Mouse (Mus musculus): Measurements from ENCODE around the gene Alpk1. TPM values are rescaled to one million over a fixed set of nuclear protein-coding genes. Genes with fewer than 3 reads are reported as not detected.

Gene Alpk1
- total RNA-seq, 2 experiments from 2014 or later, result 10.0 to 11.0 TPM

DNA sequence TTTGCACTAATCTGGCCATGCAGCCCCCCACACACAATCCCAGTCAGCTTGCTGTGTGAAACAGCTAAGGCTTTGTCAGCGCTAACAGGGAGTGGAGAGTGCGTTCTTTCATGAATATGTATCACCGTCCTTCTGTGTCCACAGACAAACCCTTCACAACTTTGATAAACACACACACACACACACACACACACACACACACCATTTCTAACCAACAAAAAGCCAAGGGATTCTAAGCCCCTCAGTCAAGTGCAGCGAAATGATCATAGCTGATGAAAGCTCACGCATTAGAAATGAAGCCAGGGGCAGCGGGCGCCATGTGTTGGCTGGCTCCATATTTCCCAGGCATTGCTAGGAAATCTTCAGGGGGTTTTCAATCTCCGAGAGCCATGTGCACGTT lies 31.1 kb downstream of the Alpk1 start:
- H3K27ac ChIP-seq, result no peak overlapping the region
- TF ChIP-seq CTCF (conservative IDR thresholded peaks at IDR 0.05), result no peak
- H3K4me3 ChIP-seq, result peak overlapping the region; percentile 19; the same call in 1 of the 2 replicates
- DNase-seq (ENCODE audit: low spot score in 2 of 2), result no peak

DNA sequence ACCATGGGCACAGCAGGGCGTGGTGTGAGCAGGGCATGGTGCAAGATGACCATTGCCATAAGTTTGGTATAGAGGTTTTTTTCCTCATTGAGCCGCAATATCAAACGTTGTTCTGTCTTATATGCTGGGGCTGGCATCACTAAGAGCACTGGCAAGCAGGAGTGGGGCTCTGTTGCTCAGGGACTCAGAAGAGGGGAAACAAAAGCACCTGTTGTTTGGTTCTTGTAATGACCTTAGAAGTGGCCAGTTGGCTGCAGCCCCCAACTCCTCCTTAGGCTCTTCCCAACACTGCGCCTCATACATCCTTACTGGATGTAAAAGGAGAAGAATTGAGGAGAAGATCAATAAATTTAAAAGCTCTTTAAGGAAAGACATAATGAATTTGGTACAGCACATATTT lies 31.7 kb downstream of the Alpk1 start:
- TF ChIP-seq CTCF (conservative IDR thresholded peaks at IDR 0.05), result no peak
- Histone ChIP-seq H3K27ac (no peak overlapping the region), H3K4me3 (no peak overlapping the region)
- DNase-seq (ENCODE audit: low spot score in 2 of 2), result no peak

DNA sequence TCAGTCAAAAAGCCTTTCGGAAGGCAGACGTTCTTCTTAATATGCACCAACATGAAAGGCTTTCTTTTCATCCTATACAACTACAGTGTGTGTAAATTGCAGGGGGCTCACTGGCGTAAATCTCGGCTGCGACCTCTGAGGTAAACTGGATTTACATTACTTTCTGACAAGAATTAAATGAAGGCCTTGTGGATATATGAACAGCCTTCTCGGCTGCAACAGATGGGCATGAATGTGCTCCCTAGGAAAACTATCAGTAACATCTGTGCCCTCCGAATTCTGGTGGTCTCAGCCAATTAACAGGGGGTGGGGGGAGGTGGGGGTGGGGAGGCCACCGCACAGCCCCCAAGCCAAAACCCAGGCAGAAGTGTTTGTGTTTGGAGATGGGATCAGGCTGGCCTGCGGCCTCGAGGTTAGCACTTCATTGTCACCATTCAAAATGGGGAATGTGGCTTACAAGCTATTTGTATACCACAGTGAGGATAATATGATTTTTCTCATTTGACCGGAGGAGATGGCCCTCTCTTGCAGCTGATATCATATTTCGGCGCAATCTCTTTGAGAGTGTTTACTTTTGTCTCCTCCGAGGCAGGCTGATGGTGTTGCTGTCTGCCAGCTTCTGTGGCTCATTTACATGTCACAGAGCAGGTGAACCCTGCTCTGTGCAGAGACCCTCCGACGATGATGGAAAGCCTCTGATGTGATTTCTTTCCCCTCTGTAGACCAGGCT lies 34.3 kb downstream of the Alpk1 start:
- no peak for DNase-seq (ENCODE audit: low spot score in 2 of 2)
- no peak for TF ChIP-seq CTCF (conservative IDR thresholded peaks at IDR 0.05)
- no peak overlapping the region for H3K27ac ChIP-seq
- no peak overlapping the region for H3K4me3 ChIP-seq

DNA sequence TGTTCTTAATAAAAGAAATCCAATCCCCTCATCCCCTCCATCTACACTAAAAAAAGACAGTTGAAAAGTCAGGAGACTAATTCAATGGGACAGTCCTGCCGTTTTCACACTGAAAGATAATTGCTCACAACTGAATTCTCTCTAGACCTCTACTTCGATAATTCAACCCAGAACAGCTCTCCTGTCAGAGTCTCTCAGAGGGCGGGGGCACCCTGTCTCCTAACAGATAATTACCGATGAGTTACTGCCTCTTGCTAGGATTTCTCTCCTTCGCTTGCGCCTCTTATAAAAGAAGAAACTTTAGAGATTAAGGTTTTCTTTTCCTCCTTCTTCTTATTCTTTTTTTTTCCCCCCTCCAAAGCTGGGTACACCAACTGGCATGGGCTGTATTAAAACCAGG lies 34.8 kb downstream of the Alpk1 start:
- H3K4me3 ChIP-seq, result no peak overlapping the region
- TF ChIP-seq CTCF (conservative IDR thresholded peaks at IDR 0.05), result no peak
- DNase-seq (ENCODE audit: low spot score in 2 of 2), result no peak
- no peak overlapping the region for H3K27ac ChIP-seq

DNA sequence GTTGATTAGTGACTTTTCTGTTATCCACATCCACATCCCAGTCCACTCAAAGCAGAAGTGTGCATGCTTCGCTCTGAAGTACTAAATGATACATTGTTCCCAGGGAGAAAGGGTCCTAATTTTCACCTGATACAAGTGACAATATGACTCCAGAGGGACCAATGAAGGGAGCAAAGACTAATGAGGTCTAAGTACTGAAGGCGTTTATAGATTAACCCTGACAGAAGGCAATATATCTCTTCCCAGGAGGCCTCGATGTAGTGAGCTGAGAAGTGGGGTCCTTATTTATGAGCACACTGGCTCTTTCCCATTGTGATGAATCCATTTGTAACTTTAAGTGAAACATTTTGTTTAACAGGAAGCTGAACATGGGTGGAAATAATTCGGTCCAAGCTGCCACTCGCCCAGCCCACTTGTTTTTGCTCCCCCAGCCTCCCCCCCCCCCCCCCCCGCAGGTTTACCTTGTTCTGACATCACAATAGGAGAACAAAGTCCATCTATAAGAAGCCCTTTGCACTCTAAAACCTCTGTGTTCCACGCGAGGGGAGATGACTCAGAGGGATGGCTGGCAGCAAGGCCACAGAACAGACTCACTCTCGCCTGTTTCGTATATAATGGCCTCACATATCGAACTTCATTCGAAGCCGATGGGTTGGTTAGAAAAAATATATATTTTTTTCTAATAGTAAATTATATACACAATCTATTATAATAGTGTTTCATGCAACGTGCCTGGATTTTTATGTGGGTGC lies 36.5 kb downstream of the Alpk1 start:
- H3K27ac ChIP-seq, result no peak overlapping the region
- DNase-seq (ENCODE audit: low spot score in 2 of 2), result no peak
- H3K4me3 ChIP-seq, result no peak overlapping the region
- no peak for TF ChIP-seq CTCF (conservative IDR thresholded peaks at IDR 0.05)

DNA sequence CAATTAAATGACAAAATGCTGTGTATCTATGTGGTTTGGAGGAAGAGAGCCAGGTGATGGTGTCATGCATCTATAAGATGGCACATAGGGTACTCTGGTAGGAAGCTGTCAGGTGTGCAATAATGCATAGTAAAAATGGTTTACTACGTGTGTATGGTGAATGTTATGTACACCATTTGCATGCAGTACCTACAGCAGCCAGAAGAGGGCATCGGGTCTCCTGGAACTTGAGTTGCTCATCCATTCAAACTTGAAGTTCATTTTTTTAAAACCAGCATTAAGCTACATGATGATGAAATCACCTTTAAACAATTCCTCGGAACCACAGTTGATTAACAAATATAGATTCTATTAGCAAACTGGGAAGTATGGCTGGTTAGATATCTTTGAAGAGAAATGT lies 38.9 kb downstream of the Alpk1 start:
- no peak for DNase-seq (ENCODE audit: low spot score in 2 of 2)
- TF ChIP-seq CTCF (conservative IDR thresholded peaks at IDR 0.05), result peak; percentile 57

GRCm38 (mm10) chr3:127737876-127738275 lies 42.5 kb downstream of the Alpk1 start:
- Histone ChIP-seq H3K27ac (no peak overlapping the region), H3K4me3 (no peak overlapping the region)
- no peak for DNase-seq (ENCODE audit: low spot score in 2 of 2)
- no peak for TF ChIP-seq CTCF (conservative IDR thresholded peaks at IDR 0.05)

More for the DNA sequence above, 38.9 kb downstream of the Alpk1 start:
- H3K4me3 ChIP-seq, result no peak overlapping the region
- no peak overlapping the region for H3K27ac ChIP-seq

GRCm38 (mm10) chr3:127735395-127735794 lies 44.9 kb downstream of the Alpk1 start:
- no peak overlapping the region for H3K27ac ChIP-seq
- TF ChIP-seq CTCF (conservative IDR thresholded peaks at IDR 0.05), result no peak
- no peak overlapping the region for H3K4me3 ChIP-seq
- no peak for DNase-seq (ENCODE audit: low spot score in 2 of 2)

GRCm38 (mm10) chr3:127729513-127730137 lies 50.7 kb downstream of the Alpk1 start:
- DNase-seq (ENCODE audit: low spot score in 2 of 2), result no peak
- no peak for TF ChIP-seq CTCF (conservative IDR thresholded peaks at IDR 0.05)
- no peak overlapping the region for H3K27ac ChIP-seq

GRCm38 (mm10) chr3:127728851-127729512 lies 51.3 kb downstream of the Alpk1 start:
- no peak for DNase-seq (ENCODE audit: low spot score in 2 of 2)
- no peak for TF ChIP-seq CTCF (conservative IDR thresholded peaks at IDR 0.05)
- no peak overlapping the region for H3K4me3 ChIP-seq
- H3K27ac ChIP-seq, result no peak overlapping the region

More at GRCm38 (mm10) chr3:127729513-127730137, 50.7 kb downstream of the Alpk1 start:
- no peak overlapping the region for H3K4me3 ChIP-seq

GRCm38 (mm10) chr3:127728046-127728445 lies 52.3 kb downstream of the Alpk1 start:
- DNase-seq (ENCODE audit: low spot score in 2 of 2), result no peak
- Histone ChIP-seq H3K27ac (no peak overlapping the region), H3K4me3 (no peak overlapping the region)
- no peak for TF ChIP-seq CTCF (conservative IDR thresholded peaks at IDR 0.05)

DNA sequence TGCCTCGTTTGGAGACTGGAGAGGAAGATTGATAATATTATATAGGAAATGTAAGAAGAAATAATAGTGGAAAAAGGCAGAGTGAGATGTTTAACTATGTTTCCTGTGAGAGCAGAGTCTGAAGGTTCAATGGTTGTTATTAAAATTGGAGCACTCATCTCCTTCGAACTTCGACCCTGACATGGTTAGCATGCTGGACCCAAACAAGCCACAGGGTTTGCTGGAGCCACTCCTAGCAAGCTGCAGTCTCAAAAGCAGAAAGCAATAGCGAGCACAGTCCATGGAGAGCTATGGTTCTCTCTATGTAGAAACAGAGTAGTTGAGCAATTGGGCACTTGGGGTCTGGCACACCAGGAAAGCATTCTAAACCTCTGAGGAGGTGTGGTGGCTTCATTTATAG lies 59.4 kb downstream of the Alpk1 start:
- no peak for DNase-seq (ENCODE audit: low spot score in 2 of 2)
- Histone ChIP-seq H3K27ac (no peak overlapping the region), H3K4me3 (no peak overlapping the region)
- no peak for TF ChIP-seq CTCF (conservative IDR thresholded peaks at IDR 0.05)

GRCm38 (mm10) chr3:127720050-127720449 lies 60.3 kb downstream of the Alpk1 start:
- Histone ChIP-seq H3K27ac (no peak overlapping the region), H3K4me3 (no peak overlapping the region)
- no peak for DNase-seq (ENCODE audit: low spot score in 2 of 2)
- TF ChIP-seq CTCF (conservative IDR thresholded peaks at IDR 0.05), result no peak

Data from layer of hippocampus, adult 2 months (tissue).